Mouse (Mus musculus) spleen, adult 2 months (tissue): Measurements from ENCODE around the gene Pold2.

Experiments used
- CTCF ChIP-seq: fragments of 200-500 bp; IDR thresholded peaks from 2 replicates; pipeline ENCODE4 v1.5.1; 2011; ENCODE audit warnings: mild to moderate bottlenecking, inconsistent platforms; ENCODE audit not compliant: insufficient read depth, insufficient read length, insufficient replicate concordance; ENCODE audit errors: extremely low read depth
- POLR2A ChIP-seq: fragments of 200-500 bp; IDR thresholded peaks from 2 replicates; pipeline ENCODE4 v1.6.1; 2011; ENCODE audit warnings: low read depth, low read length, inconsistent platforms

GRCm38 (mm10) chr11:5919606-5920005 lies 41.5 kb upstream of the Pold2 start:
- TF ChIP-seq CTCF, result no peak
- TF ChIP-seq POLR2A, result no peak
